Mouse (Mus musculus) limb, embryonic 15.5 days (tissue): Measurements from ENCODE around the gene S1pr3. TPM values are rescaled to one million over a fixed set of nuclear protein-coding genes. Genes with fewer than 3 reads are reported as not detected.

Experiments
- ATAC-seq: fragments of 200-750 bp; cut with Nextera tagmentation; 2 replicates; pipeline ENCODE4 v1.8.0; 2017; ENCODE audit warnings: low read depth, moderate TSS enrichment; ENCODE audit not compliant: insufficient number of reproducible peaks, low FRiP score, low TSS enrichment
- H3K27ac ChIP-seq: fragments of 300-500 bp; sonication (generic); 2 replicates; pipeline ENCODE4 v1.5.1; 2015; ENCODE audit warnings: moderate library complexity, mild to moderate bottlenecking, inconsistent platforms
- H3K27me3 ChIP-seq: fragments of 300-500 bp; sonication (generic); 2 replicates; pipeline ENCODE4 v1.6.1; 2015; ENCODE audit warnings: inconsistent platforms
- H3K36me3 ChIP-seq: fragments of 300-500 bp; sonication (generic); 2 replicates; pipeline ENCODE4 v1.6.1; 2015; ENCODE audit warnings: inconsistent platforms
- H3K4me1 ChIP-seq: fragments of 300-500 bp; sonication (generic); 2 replicates; pipeline ENCODE4 v1.6.1; 2015; ENCODE audit warnings: inconsistent platforms
- H3K4me2 ChIP-seq: fragments of 300-500 bp; sonication (generic); 2 replicates; pipeline ENCODE4 v1.6.1; 2015; ENCODE audit warnings: mild to moderate bottlenecking, inconsistent platforms
- H3K4me3 ChIP-seq: fragments of 300-500 bp; sonication (generic); 2 replicates; pipeline ENCODE4 v1.5.1; 2015; ENCODE audit warnings: mild to moderate bottlenecking, inconsistent platforms
- H3K9ac ChIP-seq: fragments of 300-500 bp; sonication (generic); 2 replicates; pipeline ENCODE4 v1.6.1; 2015; ENCODE audit warnings: inconsistent platforms
- H3K9me3 ChIP-seq: fragments of 300-500 bp; sonication (generic); 2 replicates; pipeline ENCODE4 v1.6.1; 2016; ENCODE audit warnings: inconsistent platforms
- whole genome bisulfite sequencing: fragments of 180-500 bp; shearing (Covaris S2); methylation state at CpG from one replicate; pipeline ENCODE4 v1.1.7; 2015; 5-methylcytosine and 5-hydroxymethylcytosine counted together
- polyA plus RNA-seq: library from polyadenylated mRNA; unstranded; fragments of >200 nt; fragmentation: Nextera tagmentation; extraction: Ambion mirVana; gene quantifications from 2 replicates; pipeline ENCODE4 v1.2.1, GENCODE M21; 2015

S1pr3 gene
- polyA plus RNA-seq, 1 experiment from 2014 or later = 109 TPM

GRCm38 (mm10) chr13:51466117-51466841, 57.8 kb downstream of the S1pr3 start:
- no peaks in the 10 kb centered on the region for H3K4me1 ChIP-seq
- no peaks in the 10 kb centered on the region for H3K9me3 ChIP-seq
- H3K9ac ChIP-seq = no peak overlapping the region
- H3K4me2 ChIP-seq = no peak overlapping the region
- no peaks in the 10 kb centered on the region for H3K36me3 ChIP-seq
- no peaks in the 10 kb centered on the region for H3K27me3 ChIP-seq
- H3K4me3 ChIP-seq = no peak overlapping the region
- no peak for ATAC-seq
- 33% methylated on average over 14 of the region's 14 CpGs for WGBS
- H3K27ac ChIP-seq = no peak overlapping the region

GRCm38 (mm10) chr13:51468697-51469250, 60.3 kb downstream of the S1pr3 start:
- H3K9me3 ChIP-seq = no peaks in the 10 kb centered on the region
- no peak overlapping the region for H3K4me3 ChIP-seq
- ATAC-seq = no peak
- H3K27ac ChIP-seq = no peak overlapping the region
- H3K9ac ChIP-seq = no peak overlapping the region
- no peaks in the 10 kb centered on the region for H3K4me1 ChIP-seq
- no peaks in the 10 kb centered on the region for H3K27me3 ChIP-seq
- no peaks in the 10 kb centered on the region for H3K36me3 ChIP-seq
- WGBS = 72% methylated on average over 17 of the region's 17 CpGs
- no peak overlapping the region for H3K4me2 ChIP-seq

Other genes with a start within 250 kb of the S1pr3 start
- 3.5 and 4.2 TPM in 2 replicates for gene Nxnl2, start 237.6 kb upstream of the S1pr3 start, polyA plus RNA-seq
- gene Shc3, start 160.8 kb downstream of the S1pr3 start, polyA plus RNA-seq = 0.45 and 0.90 TPM in 2 replicates
- 220 and 247 TPM in 2 replicates for gene Cks2, start 236.6 kb downstream of the S1pr3 start, polyA plus RNA-seq
- gene Secisbp2, start 243.1 kb downstream of the S1pr3 start, polyA plus RNA-seq = 27.7 and 29.5 TPM in 2 replicates